Mouse (Mus musculus) urinary bladder, postnatal 14 days (tissue): ENCODE results near the gene Ebf3.

Source experiments
- DNase-seq: peaks from one replicate; pipeline ENCODE4 v3.0.0; 2021; ENCODE audit warnings: low spot score

Ebf3 gene

DNA sequence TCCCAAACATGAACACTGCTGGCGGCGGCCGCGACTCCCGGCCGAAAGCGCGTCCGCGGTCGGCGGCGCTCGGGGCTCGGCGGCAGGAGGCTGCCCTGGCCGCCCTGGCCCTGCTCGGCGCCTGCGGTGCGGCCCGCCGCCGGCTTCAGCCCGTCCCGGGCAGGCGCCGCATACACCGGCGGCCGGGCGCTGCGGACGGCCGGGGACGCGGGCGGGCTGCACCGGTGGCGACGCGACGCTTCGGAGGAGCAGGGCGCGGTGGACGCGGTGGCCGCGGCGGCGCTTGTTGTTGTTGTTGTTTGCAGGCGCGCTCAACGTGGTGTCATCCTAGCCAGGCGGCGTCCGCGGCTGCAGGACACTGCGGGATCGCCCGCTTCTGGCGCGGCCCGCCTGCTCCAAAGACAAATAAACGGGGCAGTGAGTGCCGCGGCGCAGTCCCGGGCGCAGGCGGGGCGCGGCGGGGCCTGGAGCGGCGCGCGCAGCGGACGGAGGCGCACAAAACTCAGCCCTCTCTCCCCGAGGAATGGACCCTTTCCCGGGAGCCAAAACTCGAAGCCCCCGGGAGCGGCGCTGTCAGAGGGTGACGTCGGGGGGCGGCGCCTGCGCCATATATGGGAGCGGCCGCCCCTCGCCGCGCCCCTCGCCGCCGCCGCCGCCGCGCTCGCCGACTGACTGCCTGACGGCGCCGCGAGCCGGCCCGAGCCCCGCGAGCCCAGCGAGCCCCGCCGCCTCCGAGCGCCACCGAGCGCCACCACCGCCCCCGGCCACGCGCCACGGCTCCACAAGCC lies at the start of gene Ebf3:
TSS of gene Ebf3 (minus strand) at position 542 of the 788 bp plus-strand sequence.
- peak; percentile 75 for DNase-seq

DNA sequence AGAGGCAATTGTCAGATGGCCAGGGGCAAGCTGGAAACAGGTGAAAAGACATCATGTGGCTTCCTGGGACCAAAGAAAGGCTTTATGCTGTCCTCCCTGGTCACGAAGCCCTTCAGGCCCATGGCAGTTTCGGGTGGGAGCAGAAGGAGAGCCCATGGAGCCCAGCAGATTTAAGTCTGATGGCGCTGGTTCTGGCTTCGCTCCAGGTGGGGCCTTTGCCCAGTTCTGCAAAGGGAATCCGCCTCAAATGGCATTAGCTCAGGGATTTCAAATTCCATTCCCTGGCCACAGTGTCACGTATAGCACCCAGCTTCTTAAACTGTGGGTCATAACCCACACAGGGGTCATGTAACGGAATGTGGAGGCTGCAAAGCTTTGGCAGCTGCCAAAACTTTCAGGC lies 32.6 kb upstream of the Ebf3 start:
- DNase-seq = no peak

DNA sequence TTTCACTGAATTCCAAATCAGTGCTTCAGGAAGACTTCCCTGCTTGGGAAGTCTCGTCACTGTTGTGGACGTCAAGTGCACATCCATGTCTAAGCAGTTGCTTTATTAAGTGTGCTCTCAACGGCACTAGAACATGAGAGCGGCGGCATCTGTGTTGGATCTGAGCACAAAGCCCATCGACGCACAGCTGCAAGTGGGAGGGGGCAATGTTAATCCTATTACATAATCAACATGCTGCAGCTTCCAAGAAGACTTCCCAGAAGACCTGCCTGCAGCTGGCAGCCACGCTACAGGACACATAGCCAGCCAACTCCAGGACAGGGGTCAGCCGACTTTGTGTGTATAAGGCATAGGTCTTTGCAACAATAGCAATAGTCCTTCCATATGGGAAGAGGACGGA lies 31.8 kb upstream of the Ebf3 start:
- DNase-seq = no peak

DNA sequence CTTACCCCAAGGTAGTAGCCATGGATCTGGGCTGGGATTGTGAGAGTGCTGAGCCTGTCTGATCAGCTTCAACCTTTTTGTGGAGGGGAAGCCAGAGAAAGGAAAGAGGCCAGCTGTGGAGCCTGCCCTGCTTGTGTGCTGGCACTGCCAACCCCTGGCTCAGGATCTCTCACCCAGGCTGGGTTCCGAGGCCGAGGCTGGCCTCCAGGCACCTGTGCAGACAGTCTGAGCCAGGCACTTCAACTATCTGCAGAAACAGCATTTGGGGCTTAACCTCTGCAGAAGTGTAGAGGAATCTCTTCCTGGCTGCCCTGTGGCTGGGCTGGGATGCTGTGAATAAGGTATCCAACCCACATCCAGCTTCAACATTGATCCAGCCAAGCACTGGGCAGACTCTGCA lies 19.7 kb upstream of the Ebf3 start:
- DNase-seq = no peak

DNA sequence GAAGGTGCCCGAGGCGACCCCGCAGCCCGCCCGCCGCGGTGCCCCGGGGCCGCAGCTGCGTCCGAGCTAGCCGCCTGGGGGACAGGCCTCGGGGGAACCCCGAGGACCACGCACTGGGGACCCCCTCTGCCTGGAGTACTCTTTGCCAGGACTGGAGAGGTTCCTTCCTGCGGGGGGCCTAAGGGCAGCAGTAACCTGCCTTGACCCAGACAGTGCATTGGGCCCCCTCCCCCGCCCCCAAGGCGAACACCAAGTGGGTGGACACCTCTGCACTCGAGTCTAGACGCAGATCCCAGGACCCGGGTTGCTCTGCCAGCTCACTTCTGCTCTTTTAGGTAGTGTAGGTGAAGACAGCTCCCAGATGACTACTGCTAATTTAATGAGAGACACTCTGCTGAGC lies 8.7 kb upstream of the Ebf3 start:
- DNase-seq = no peak

DNA sequence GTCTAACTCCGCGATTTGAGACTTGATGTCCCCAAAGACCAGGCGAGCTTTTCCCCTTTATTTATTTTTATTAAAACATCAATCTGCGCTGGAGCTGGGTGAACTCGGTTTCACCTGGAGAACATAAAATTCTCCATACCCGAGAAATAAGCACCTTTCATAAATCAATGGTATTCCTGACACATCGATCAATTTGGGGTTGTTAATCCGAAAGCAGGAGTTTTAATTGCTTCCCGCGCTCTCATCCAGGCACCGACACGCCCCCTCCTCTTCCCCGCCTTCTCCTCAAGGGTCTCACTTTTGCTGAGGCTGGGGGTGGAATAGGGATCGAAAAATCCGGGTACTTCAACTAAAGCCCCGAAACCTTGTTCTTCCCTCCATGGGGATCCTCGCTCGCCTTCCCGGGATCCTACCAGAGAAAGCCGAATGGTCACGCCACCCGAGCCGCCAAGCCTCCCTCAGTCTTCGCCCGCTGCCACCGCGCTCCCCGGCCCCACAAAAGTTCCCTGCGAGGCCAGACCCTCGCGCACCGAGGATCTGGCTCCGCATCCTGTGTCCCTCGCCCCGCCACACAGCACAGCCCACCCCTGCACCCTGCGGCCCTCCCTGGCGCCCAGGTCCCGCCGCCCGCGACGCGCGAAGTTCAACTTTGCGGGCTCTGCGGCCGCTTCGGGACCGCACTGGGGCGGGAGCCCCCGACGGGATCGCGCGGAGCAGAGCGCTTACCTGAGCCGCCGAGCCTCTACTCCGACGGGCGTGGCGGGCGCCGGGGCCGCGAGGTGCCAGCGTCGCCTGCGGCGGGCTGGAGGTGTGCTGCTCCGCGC lies 7.9 kb upstream of the Ebf3 start:
- DNase-seq = no peak

DNA sequence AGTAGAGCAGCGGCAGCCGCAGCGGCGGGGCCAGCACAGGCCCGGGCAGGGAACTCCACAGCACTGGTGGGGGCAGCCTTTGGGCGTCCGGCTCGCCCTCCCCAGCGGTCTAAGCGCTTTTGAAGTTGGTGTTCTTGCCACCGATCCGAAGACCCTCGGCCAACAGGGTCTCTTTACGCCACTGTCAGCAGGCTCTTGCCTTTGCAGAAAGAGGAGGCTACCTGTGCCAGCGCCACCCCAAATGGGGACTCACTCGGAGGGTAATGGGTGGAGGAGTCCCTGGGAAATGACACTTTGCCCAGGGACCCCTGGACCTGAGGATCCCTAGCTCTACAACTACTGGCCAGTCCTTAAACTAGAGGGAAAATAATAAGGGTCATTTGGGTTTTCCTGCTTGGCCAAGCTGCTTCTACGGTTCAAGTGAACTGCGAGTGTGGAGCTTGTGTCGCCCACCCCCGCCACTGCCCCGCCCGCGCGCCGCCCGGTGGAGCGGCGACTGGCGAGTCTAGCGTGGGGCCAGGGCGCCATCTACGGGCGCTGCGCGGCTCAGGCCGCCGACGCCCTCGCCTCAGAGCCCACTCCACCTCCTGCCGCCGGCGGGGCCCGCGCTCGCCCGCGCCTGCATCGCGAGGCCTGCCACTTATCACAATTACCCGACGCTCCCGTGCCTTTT lies 7.0 kb upstream of the Ebf3 start:
- DNase-seq = peak; percentile 57

DNA sequence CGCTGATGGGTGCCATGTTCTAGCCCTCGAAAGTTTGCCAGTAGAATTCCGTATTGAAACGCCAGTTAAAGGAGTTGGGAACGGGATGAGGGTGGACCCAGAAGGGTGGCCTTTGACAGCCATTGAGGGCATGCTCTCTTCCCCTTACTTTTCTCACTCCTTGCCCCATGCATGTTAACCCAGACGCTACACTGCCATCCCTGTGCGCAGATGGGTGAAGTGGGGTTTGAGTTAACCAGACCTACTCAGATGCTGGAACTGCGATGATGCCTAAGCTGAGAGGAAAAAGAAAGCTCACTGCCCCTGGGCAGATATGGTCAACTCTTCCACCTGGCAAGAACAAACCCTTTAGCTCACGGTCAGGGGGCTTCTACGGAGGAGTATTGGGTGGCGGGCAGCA lies 6.1 kb upstream of the Ebf3 start:
- DNase-seq = no peak

DNA sequence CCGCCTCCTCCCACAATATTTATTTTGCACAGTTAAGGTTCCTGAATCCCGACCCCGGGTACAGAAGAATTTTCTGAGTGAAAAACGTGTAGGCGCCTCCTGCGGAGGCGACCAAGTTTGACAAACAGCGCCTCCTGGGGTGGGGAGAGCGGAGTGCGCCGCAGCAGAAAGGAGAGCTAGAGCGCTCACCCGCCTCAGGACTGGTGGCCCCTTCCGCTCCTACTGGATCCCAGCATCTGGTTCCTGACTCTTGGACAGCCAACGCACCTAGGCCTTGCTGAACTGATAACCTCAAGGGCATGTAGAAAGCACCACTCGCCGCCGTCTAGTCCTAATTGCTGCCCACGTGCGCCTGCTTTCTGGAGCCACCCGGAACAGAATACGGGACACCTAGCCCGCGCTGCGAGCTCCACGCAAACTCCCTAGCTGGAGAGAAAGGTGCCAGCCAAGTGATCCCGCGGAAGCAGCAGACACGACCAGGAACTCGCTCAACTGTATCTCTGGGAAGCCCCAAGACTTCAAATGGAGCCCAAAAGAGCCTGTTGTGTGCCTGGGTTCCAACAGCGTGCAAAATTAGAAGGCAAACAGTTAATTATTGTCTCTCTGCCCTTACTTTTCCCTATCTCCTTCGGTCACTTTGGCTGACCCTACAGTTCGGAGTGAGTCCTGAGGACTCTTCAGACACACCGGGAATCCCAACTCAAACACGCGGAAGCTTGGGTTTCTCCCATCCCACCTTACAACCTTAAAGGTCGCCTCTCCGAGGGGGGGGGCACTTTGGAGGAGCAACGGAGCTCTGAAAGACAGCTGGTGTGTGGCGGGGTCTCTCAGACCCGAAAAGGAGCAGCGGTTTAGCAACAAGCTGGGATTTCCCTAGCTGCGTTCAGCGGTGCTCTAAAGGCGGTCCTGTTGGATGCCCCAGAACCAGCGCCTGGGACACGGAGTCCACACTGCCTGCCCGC lies 5.0 kb upstream of the Ebf3 start:
- DNase-seq = peak; percentile 51

DNA sequence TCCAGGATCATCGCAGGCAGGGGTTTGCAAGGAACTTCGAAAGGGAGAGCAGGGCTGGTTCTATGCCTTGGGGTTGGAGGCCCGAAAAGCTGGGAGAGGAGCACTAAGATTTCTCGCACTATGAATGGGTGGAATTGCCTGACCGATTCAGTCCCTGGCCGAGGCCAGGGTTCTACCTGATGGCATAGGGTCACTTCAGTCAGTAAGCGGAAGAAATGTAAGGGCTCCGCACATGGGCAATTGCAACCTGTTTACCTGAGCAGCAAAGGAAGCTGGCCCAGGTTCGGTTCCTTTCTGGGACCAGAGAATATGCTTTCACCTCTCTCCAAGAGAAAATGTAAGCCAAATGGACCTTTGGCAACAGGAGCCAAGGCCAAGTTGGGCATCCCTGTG lies 4.1 kb upstream of the Ebf3 start:
- no peak for DNase-seq

DNA sequence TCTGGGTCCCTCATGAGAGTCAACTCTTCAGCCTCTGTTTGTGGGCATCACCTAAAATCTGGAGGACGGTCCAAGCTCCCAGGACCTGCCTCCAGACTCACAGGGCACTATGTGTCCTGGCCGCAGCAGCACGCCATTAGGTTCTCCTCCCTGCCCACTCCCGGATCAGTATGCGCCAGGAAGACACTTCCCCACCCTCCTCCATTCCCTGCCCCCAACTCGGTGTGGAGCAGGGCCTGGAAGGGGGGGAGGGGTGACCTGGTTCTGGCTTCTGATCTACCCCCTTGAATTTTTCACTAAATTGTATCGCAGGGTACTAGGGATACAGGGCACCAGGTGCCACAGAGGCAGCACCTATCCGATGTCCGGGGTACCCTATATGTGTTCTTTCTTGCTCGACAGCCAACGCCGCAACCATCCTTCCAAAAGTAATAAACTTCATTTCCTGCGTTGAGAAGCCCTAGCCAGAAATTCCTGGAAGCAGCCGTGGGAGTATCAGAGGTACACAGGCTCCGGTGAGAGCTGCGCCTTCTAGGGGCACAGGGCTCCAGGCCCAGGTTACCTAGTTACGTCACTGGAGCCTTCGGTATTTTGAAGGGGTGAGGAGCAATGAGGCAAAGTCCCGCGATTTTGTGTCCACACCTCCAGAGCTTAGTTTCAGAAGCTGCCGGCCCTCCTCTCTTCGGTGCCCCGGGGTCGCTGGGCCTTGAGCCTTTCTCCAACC lies 3.6 kb upstream of the Ebf3 start:
- no peak for DNase-seq

DNA sequence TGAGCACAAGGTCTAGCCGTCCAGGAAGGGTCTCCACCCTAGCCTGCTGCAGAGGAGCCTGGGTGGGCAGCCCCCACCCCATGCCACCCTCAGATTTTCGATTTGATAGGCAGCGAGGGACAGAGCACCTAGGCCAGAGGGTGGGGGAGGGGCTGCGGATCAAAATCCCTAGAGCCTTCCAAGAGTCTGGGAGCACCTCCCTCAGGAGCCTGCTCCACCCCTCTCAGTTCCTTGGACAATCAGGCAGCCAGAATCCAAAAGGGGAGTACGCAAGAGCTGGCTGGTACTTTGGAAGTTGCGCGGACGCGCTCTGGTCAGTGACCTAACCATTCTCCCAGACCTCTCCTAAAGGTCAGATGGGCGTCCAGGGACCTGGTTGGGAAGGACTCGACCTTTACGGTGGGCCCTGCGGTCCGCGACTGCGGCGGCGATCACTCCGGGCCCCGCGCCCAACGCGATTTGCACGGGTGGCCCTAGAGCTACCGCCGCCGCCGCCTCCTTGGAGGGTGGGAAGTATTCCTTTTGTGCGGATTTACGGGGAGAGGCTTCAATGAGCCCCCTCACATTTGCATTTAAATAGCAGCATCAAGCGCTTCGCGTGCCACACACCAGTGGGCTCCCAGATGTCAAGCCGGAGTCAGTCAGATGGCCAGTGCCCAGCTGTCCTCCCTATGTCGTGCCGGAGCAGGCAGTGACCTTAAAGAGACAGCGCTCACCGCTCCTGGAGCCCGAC lies 2.8 kb upstream of the Ebf3 start:
- DNase-seq = no peak

DNA sequence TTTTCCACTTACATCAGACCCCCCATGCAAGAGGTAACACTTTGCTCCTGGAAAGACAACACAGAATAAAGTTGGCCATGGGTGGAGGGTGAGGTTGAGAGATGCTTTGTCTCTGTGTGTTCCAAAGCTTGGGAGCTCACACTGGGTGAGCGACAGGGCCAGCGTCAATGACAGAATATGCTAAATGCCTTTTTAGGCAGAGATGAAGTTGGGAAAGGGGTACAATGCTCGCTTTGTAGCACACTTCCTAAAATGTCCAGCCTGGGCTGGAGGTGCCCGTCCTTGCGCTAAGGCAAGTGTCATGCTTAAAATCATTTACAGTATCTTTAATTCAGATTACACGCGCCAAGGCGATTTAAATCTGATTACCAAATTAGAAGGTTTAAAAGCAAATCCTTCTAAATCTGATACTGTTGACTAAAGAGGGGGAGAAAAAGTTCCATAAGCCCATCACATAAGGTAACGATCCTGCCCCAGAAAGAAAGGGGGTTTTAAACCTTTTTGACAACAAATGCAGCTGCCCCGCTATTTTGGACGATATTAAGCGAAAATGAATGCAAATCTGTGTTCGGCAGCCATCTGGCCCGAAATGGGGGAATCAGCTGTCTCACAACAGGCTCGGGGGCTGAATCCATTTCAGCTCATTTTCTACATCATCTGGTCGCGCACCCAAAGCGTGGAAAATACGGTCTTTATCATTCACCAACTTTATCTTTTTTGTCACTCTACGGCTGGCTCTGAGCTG lies 2.1 kb upstream of the Ebf3 start:
- DNase-seq = no peak

DNA sequence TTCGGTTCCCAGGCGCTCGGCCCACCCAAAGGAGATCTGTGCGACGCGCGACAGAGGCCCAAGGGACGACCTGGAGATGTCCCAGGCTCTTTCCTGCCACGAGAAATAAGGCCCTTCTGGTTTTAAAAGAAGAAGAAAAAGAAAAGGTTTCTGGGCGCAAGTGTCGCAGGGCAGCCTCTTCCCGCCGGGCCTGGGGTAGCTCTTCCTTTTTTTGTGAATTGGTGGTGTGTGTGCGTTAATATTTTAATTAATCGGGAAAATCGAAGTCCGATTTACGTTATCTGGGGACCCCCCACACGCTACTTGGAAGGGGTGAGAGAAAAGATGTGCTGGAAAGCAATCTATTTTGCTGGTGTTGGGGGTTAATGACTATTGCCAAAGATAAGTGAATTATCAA lies 1.3 kb upstream of the Ebf3 start:
- no peak for DNase-seq

DNA sequence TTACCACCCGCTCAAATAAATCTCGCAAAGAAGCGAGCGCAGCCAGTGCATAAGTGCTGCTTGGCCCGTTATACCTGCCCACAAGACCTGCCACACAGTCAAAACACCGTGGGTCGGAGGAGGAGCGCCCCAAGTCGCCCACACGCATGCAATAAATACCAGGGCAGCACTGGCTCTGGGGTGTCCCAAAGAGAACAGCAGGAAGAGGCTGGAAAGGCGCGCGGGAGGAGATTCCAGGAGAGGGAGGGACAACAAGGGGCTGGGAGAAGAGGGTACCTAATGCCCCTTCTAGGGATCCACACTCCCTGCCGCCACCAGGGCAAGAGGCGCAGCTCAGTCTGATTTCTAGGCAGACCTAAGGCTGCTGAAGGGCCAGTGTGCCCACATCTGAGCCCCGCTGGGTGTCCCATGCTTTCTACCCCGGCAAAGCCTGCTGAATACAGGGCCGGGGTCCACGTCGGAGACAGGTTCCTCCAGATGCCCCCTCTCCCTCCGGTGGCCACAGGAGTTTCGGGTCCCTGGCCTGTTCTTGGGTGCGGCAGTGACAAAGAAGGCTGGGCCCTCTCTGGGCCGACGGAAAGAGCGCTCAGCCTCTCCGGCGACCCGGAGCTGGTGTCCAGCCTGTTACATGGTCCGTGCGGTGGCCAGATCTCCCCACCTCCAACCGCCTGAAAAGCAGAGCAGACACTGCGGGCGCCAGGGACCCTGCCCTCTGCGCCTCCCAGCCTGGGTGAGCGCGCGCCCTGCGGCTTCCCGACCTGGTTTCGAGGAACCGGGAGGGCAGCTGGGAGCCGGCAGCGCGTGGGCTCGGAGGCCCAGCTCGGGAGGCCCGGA lies 682 bp upstream of the Ebf3 start:
- DNase-seq = no peak

DNA sequence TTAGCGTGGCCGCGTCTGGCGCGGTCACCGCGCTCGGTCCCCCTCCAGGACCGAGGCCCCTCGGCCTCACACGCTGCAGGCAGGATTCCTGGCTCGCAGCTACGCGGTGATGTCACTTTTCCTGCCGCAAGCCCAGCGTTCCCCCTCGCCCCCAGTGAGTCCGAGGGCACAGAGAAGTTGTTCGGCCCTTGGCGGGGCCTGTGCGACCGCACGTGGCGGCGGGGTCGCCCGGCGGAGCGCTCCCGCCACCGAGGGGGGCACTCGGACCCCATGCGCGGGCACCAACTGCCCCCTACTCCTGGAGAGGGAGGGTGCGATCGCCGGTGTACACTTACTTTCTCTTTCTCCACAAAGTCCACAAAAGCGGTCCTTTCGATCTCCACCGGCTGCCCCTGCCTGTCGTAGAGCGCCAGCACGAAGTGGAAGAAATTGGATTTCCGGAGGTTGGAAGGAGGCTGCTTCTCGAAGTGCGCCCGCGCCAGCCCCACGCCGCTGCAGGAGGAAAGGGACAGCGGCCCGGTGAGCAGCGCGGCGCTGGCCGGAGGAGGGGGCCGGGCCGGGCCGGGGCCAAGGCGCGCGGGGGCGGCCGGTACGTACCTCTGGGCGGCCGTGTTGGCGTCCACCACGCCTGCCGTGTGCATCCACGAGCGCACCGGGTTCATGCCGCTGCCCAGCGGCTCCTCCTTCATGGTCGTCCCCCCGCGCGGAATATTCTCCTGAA lies 902 bp downstream of the Ebf3 start:
- no peak for DNase-seq

DNA sequence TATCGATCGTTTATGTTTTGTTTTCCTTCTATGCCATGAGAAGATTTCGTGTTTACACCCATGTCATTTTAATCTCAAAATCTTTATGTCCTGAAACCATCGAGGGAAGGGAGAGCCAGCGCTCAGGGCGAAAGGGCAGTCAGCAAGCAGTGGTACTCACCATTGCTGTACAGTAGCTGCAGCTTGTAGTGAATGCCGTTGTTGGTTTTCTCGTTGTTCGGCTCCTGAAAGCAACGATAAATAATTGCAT lies 1.4 kb downstream of the Ebf3 start:
- no peak for DNase-seq

DNA sequence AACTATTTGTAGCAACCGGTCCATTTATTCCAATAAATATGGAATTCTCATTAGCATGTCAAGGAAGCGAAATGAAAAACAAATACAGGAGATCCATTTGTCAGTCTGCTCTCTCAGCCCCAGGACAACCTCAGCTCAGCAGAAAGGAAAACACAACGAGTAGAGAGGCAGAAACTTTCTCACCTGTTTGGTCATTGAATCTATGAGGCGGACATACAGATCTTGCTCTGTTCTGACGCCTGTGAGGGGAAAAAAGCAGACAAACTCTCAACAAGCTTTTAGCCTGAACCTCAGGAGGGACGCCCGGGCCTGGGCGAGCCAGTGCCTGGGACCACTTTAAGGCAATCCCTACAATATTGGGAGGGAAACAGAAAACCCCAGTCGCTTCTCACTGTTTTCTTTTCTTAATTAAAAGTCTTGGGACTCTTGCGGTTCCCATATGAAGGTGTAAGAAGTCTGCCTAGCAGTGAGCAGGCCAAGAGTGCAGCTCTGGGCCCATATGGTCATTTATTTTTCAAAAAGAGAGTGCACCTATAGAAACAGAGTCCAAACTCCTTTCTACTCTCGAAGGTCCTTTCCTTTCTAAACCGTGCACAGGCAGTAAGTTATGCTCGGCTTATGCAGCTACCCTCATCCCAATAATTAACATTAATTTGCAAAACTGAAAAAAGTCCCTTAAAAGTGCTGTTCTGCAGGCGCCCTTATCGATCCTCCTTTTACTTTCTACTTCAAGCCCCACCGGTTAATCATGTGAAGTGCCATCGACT lies 1.9 kb downstream of the Ebf3 start:
- DNase-seq = no peak
